Mouse (Mus musculus) lung, postnatal 0 days (tissue): ENCODE data around the gene Dnm3.
A peak's percentile ranks its signal among the peaks of the same experiment; 100 is the strongest.

Experiments used
- CTCF ChIP-seq: IDR thresholded peaks from 2 replicates; pipeline ENCODE4 v1.5.1; 2016; ENCODE audit warnings: antibody characterized with exemption, mild to moderate bottlenecking
- EP300 ChIP-seq: IDR thresholded peaks from 2 replicates; pipeline ENCODE4 v1.6.1; 2016; ENCODE audit warnings: antibody characterized with exemption, mild to moderate bottlenecking, control low read depth

- TF ChIP-seq CTCF (peak; percentile 87), EP300 (no peak)
Measured at GRCm38 (mm10) chr1:162313451-162314276, 164.2 kb downstream of the Dnm3 start.
